Mouse (Mus musculus) megakaryocyte, embryonic 14.5 days (primary cell): ENCODE data around the gene Swsap1.

ENCODE experiments used
- FLI1 ChIP-seq: IDR thresholded peaks from 2 replicates; pipeline ENCODE4 v1.6.1; 2012; ENCODE audit warnings: low read length, inconsistent platforms, mixed read lengths
- GATA1 ChIP-seq: IDR thresholded peaks from 3 replicates; pipeline ENCODE4 v1.6.1; 2012; ENCODE audit warnings: mixed read lengths, low read length, inconsistent platforms, borderline replicate concordance

DNA sequence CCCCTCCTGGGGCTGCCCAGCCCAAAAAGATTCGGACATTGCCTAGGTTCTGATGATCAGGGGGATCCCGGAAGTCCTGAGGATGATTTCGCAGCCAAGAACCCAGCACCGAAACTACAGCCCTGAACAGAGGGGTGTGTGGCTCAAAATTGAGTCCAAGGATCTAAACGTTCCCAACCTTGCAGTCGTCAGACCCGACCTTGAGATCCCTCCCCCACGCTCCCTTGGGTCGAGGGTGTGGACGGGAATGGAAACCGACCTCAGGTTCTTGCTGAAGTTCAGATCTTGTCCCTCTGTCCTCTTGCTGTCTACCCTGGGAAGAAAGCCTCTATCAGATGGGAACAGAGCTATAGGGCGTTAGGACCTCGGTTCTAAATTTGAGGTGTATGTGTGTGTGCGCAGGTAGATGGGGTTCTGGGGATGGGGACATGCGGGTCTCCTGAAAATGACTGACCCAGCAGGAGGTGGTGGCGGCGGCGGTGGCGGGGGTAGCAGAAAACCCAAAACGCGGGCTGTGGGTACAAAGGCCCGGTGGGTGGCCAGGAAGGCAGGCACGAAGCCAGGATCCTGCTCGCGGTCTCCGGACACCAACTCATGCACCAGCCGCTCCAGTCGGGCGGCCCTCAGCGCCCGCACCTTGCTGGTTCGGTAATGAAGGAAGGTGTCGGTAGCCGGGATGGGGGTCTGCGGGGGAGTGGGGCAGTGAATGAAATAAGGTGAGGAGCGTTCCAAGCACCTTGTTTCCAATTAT lies 32.2 kb downstream of the Swsap1 start:
- TF ChIP-seq GATA1 (no peak), FLI1 (no peak)
